Mouse (Mus musculus): Measurements from ENCODE around the gene Plxna4.

Gene Plxna4

GRCm38 (mm10) chr6:32406316-32407095 lies 181.5 kb downstream of the Plxna4 start:
- no peak for DNase-seq (ENCODE audit: low spot score in 2 of 2)

- DNase-seq (ENCODE audit: low spot score in 2 of 2): no peak
Measured at GRCm38 (mm10) chr6:32402560-32403235, 185.3 kb downstream of the Plxna4 start.

GRCm38 (mm10) chr6:32398261-32398660 lies 189.7 kb downstream of the Plxna4 start:
- DNase-seq (ENCODE audit: low spot score in 2 of 2): no peak

GRCm38 (mm10) chr6:32397133-32397730 lies 190.8 kb downstream of the Plxna4 start:
- DNase-seq (ENCODE audit: low spot score in 2 of 2): peak; percentile 79 to 83

- no peak for DNase-seq (ENCODE audit: low spot score in 2 of 2)
Measured at GRCm38 (mm10) chr6:32395415-32395814, 192.6 kb downstream of the Plxna4 start.

- DNase-seq (ENCODE audit: low spot score in 2 of 2): no peak
Measured at GRCm38 (mm10) chr6:32392262-32392661, 195.7 kb downstream of the Plxna4 start.

GRCm38 (mm10) chr6:32388276-32388675 lies 199.7 kb downstream of the Plxna4 start:
- no peak for DNase-seq (ENCODE audit: low spot score in 2 of 2)

GRCm38 (mm10) chr6:32386915-32387314 lies 201.1 kb downstream of the Plxna4 start:
- no peak for DNase-seq (ENCODE audit: low spot score in 2 of 2)

GRCm38 (mm10) chr6:32384937-32385336 lies 203.1 kb downstream of the Plxna4 start:
- no peak for DNase-seq (ENCODE audit: low spot score in 2 of 2)

- no peak for DNase-seq (ENCODE audit: low spot score in 2 of 2)
Measured at GRCm38 (mm10) chr6:32384423-32384822, 203.6 kb downstream of the Plxna4 start.

GRCm38 (mm10) chr6:32381516-32381915 lies 206.5 kb downstream of the Plxna4 start:
- DNase-seq (ENCODE audit: low spot score in 2 of 2): no peak

- DNase-seq (ENCODE audit: low spot score in 2 of 2): no peak
Measured at GRCm38 (mm10) chr6:32377181-32377580, 210.8 kb downstream of the Plxna4 start.

- DNase-seq (ENCODE audit: low spot score in 2 of 2): no peak
Measured at GRCm38 (mm10) chr6:32373931-32374361, 214.0 kb downstream of the Plxna4 start.

GRCm38 (mm10) chr6:32369092-32369491 lies 218.9 kb downstream of the Plxna4 start:
- DNase-seq (ENCODE audit: low spot score in 2 of 2): no peak

- DNase-seq (ENCODE audit: low spot score in 2 of 2): no peak
Measured at GRCm38 (mm10) chr6:32368408-32368807, 219.6 kb downstream of the Plxna4 start.

GRCm38 (mm10) chr6:32364933-32365332 lies 223.1 kb downstream of the Plxna4 start:
- no peak for DNase-seq (ENCODE audit: low spot score in 2 of 2)

- no peak for DNase-seq (ENCODE audit: low spot score in 2 of 2)
Measured at GRCm38 (mm10) chr6:32363489-32364068, 224.4 kb downstream of the Plxna4 start.

GRCm38 (mm10) chr6:32362421-32362820 lies 225.6 kb downstream of the Plxna4 start:
- no peak for DNase-seq (ENCODE audit: low spot score in 2 of 2)

- DNase-seq (ENCODE audit: low spot score in 2 of 2): no peak
Measured at GRCm38 (mm10) chr6:32359675-32360074, 228.3 kb downstream of the Plxna4 start.

- no peak for DNase-seq (ENCODE audit: low spot score in 2 of 2)
Measured at GRCm38 (mm10) chr6:32357497-32357896, 230.5 kb downstream of the Plxna4 start.

GRCm38 (mm10) chr6:32355559-32355958 lies 232.4 kb downstream of the Plxna4 start:
- no peak for DNase-seq (ENCODE audit: low spot score in 2 of 2)

GRCm38 (mm10) chr6:32348996-32349395 lies 239.0 kb downstream of the Plxna4 start:
- DNase-seq (ENCODE audit: low spot score in 2 of 2): no peak

All from urinary bladder, postnatal 4 days (tissue).